Mouse (Mus musculus) C2C12 (cell line): Measurements from ENCODE around the gene Rnf185. TPM values are rescaled to one million over a fixed set of nuclear protein-coding genes. Genes with fewer than 3 reads are reported as not detected.

Experiments used
- H3K27me3 ChIP-seq: one replicate; pipeline ENCODE4 v1.6.1; 2011; ENCODE audit not compliant: control insufficient read depth, insufficient read depth, insufficient read length
- H3K36me3 ChIP-seq: one replicate; pipeline ENCODE4 v1.6.1; 2011; ENCODE audit not compliant: control insufficient read depth, insufficient read depth
- H3K4me3 ChIP-seq: one replicate; pipeline ENCODE4 v1.5.1; 2011; ENCODE audit warnings: mild to moderate bottlenecking, control low read depth; ENCODE audit not compliant: poor library complexity, insufficient read depth, severe bottlenecking
- H3K79me2 ChIP-seq: one replicate; pipeline ENCODE4 v1.6.1; 2011; ENCODE audit not compliant: control insufficient read depth, insufficient read depth
- H3K79me3 ChIP-seq: one replicate; pipeline ENCODE4 v1.6.1; 2011; ENCODE audit warnings: low read depth, control low read depth
- H3ac ChIP-seq: one replicate; pipeline ENCODE3; 2011; ENCODE audit warnings: low read depth; ENCODE audit not compliant: control insufficient read depth, insufficient read length
- CEBPB ChIP-seq: IDR thresholded peaks from one replicate; pipeline ENCODE4 v1.6.1; 2011; ENCODE audit warnings: low read depth, mild to moderate bottlenecking, control low read depth, moderate library complexity
- CTCF ChIP-seq: IDR thresholded peaks from one replicate; pipeline ENCODE4 v1.5.1; 2011; ENCODE audit not compliant: control insufficient read depth, insufficient read depth, insufficient read length
- FOSL1 ChIP-seq: IDR thresholded peaks from one replicate; pipeline ENCODE4 v1.8.0; 2011; ENCODE audit warnings: mild to moderate bottlenecking, low read length; ENCODE audit not compliant: poor library complexity, insufficient read depth, severe bottlenecking
- MAX ChIP-seq: IDR thresholded peaks from one replicate; pipeline ENCODE4 v1.6.1; 2011; ENCODE audit warnings: mild to moderate bottlenecking, control low read depth
- MYOD1 ChIP-seq: IDR thresholded peaks from one replicate; pipeline ENCODE4 v1.6.1; 2011; ENCODE audit warnings: low read depth; ENCODE audit not compliant: control insufficient read depth, insufficient read length
- MYOG ChIP-seq: IDR thresholded peaks from one replicate; pipeline ENCODE4 v1.6.1; 2011; ENCODE audit not compliant: control insufficient read depth, insufficient read length; ENCODE audit errors: extremely low read depth
- USF1 ChIP-seq: IDR thresholded peaks from one replicate; pipeline ENCODE4 v1.6.1; 2011; ENCODE audit warnings: low read depth, mild to moderate bottlenecking, control low read depth, moderate library complexity
- polyA plus RNA-seq: library from polyadenylated mRNA; unstranded; fragments of >200 nt; fragmentation: generic; extraction: Trizol; gene quantifications from one replicate; pipeline ENCODE4 v1.2.1, GENCODE M21; 2012; ENCODE audit warnings: missing spikeins

Rnf185 gene
- polyA plus RNA-seq, 1 experiment: 18.9 TPM

DNA sequence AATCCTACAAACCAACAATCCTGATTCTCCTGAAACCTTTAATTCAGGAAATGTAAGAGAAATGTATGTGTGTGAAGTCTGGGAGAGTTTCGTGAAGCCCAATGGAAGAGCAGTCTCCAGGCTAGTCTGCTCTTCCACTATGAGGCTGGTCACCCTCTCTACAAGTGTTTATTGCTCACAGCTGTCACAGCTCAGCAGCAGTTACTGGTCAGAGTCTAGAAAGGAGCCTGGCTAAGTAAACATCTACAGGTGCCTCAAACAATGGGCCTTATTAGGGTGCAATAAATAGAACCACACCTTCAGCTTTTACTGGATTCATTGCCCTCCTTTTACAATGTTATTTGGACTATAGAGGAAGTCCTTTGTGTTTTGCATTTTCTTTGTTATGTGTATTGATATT, 53.8 kb downstream of the Rnf185 start:
- Histone ChIP-seq H3ac (no peak overlapping the region), H3K4me3 (no peak overlapping the region), H3K79me2 (peaks cover 38% of the 10 kb centered on the region), H3K36me3 (peaks cover 29% of the 10 kb centered on the region), H3K27me3 (no peaks in the 10 kb centered on the region), H3K79me3 (peaks cover 4% of the 10 kb centered on the region)
- TF ChIP-seq MAX: no peak
- TF ChIP-seq CEBPB: no peak
- TF ChIP-seq MYOD1: no peak
- no peak for TF ChIP-seq FOSL1
- TF ChIP-seq MYOG: no peak

DNA sequence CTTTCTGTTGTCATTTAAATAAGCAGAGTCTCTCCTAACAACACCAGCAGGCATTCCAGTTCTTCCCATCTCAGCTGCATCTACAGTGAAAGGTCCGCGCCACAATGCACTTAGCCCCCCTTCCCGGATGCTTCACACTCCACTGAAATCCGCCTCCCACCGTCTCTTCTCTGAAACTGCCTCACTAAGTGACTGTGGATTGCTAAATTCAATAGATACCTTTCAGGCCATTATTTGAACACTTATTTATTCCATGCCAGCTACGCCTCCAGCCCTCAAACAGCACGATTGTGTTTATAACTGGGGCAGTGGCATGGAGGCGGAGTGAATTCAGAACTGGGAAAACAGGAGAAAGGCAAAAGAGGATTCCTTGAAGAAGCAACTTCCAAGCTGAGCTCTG, 55.6 kb downstream of the Rnf185 start:
- Histone ChIP-seq H3K27me3 (no peaks in the 10 kb centered on the region), H3K79me2 (peaks cover 31% of the 10 kb centered on the region), H3K4me3 (no peak overlapping the region), H3K79me3 (peaks cover 4% of the 10 kb centered on the region), H3ac (no peak overlapping the region), H3K36me3 (peaks cover 29% of the 10 kb centered on the region)
- TF ChIP-seq MYOD1: no peak
- TF ChIP-seq USF1: no peak
- no peak for TF ChIP-seq FOSL1
- TF ChIP-seq CEBPB: no peak
- no peak for TF ChIP-seq MYOG
- no peak for TF ChIP-seq MAX
- no peak for TF ChIP-seq CTCF

GRCm38 (mm10) chr11:3396091-3396490, 56.1 kb downstream of the Rnf185 start:
- Histone ChIP-seq H3K79me3 (peaks cover 4% of the 10 kb centered on the region), H3K4me3 (no peak overlapping the region), H3K27me3 (no peaks in the 10 kb centered on the region), H3K79me2 (peaks cover 28% of the 10 kb centered on the region), H3K36me3 (peaks cover 33% of the 10 kb centered on the region), H3ac (no peak overlapping the region)
- TF ChIP-seq USF1 (no peak), CEBPB (no peak), MYOG (no peak), MAX (no peak), CTCF (no peak), MYOD1 (no peak), FOSL1 (no peak)

DNA sequence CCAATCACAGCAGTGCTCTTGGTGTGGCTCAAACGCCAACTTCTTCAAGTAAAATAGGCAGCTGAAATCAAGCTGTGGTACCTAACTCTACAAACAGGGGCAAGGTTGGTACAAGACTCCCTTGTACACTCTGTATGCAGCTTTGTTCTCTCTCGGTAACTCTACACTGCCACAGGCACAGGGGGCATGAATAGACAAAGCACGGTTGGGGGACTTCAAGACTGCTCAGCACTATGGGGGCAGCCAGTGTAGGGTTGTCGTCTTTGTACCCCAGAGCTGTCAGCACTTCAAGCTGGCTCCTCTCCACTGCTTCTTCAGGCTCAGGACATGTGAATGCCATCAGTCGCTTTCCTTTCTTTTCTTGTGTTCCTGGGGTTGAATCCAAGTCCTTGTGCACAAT, 57.6 kb downstream of the Rnf185 start:
- Histone ChIP-seq H3K27me3 (no peaks in the 10 kb centered on the region), H3K36me3 (peaks cover 33% of the 10 kb centered on the region), H3K79me2 (peaks cover 21% of the 10 kb centered on the region), H3K79me3 (peaks cover 4% of the 10 kb centered on the region), H3ac (no peak overlapping the region), H3K4me3 (no peak overlapping the region)
- TF ChIP-seq MYOG (no peak), CEBPB (no peak), CTCF (no peak), MAX (no peak), USF1 (no peak), MYOD1 (no peak), FOSL1 (no peak)

DNA sequence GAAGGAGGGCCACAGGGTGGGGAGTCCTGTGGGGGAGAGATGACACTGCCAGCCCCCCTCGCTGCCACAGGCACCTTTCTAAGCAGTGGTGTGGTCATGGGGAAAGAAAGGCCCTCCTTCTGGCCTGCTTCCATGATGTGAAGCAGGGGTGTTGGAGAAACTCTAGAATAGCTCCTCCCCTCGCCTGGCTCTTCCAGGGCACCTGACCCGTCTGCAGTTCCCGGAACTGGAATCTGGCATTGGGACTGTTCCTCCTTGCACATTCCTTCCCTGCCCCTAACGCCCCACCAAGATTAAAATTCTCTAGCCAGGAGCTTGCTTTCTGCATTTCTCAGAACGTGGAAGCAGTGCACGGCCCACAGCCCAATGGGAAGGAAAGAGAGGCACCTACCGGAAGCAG, 59.6 kb downstream of the Rnf185 start:
- TF ChIP-seq CTCF: no peak
- TF ChIP-seq CEBPB: no peak
- TF ChIP-seq MYOG: no peak
- TF ChIP-seq MYOD1: no peak
- Histone ChIP-seq H3K79me2 (peaks cover 10% of the 10 kb centered on the region), H3K4me3 (no peak overlapping the region)

GRCm38 (mm10) chr11:3390789-3391188, 61.4 kb downstream of the Rnf185 start:
- H3K36me3 ChIP-seq: peaks cover 20% of the 10 kb centered on the region
- H3K79me3 ChIP-seq: no peaks in the 10 kb centered on the region
- no peaks in the 10 kb centered on the region for H3K27me3 ChIP-seq
- H3K4me3 ChIP-seq: no peak overlapping the region
- TF ChIP-seq CEBPB (no peak), USF1 (no peak)
- H3K79me2 ChIP-seq: peaks cover 5% of the 10 kb centered on the region
- H3ac ChIP-seq: no peak overlapping the region

More for the DNA sequence above, 59.6 kb downstream of the Rnf185 start:
- Histone ChIP-seq H3K36me3 (peaks cover 29% of the 10 kb centered on the region), H3ac (no peak overlapping the region), H3K27me3 (no peaks in the 10 kb centered on the region), H3K79me3 (peaks cover 1% of the 10 kb centered on the region)

GRCm38 (mm10) chr11:3389996-3390395, 62.2 kb downstream of the Rnf185 start:
- Histone ChIP-seq H3K27me3 (no peaks in the 10 kb centered on the region), H3ac (no peak overlapping the region), H3K79me2 (peaks cover 5% of the 10 kb centered on the region), H3K4me3 (no peak overlapping the region), H3K79me3 (no peaks in the 10 kb centered on the region), H3K36me3 (peaks cover 17% of the 10 kb centered on the region)
- TF ChIP-seq CEBPB: no peak
- no peak for TF ChIP-seq MYOD1
- no peak for TF ChIP-seq FOSL1
- no peak for TF ChIP-seq USF1
- no peak for TF ChIP-seq MYOG
- no peak for TF ChIP-seq MAX
- no peak for TF ChIP-seq CTCF
